Mouse (Mus musculus): ENCODE data around the gene Cdk14.
A peak's percentile ranks its signal among the peaks of the same experiment; 100 is the strongest.

Gene Cdk14

GRCm38 (mm10) chr5:5176052-5176451 lies 244.1 kb downstream of the Cdk14 start:
- no peak for DNase-seq

DNA sequence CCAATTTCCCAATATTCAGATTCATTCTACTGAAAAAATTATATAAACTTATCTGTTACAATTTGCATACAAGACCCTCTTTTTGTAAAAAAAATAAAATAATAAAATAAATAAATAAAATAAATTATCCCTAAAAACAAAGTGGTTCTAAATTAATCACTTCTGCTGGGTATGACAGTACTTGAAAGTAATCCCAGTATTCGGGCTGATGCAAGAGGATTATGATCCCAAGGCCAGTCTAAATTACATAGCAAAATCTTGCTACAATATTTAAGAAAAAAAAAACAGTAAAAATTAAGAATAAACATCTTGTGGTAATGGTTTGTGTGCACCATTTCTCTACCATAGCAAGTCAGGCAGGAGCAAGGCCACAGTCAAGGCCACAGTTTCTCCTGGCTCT lies 244.5 kb downstream of the Cdk14 start:
- DNase-seq = no peak

GRCm38 (mm10) chr5:5175090-5175489 lies 245.0 kb downstream of the Cdk14 start:
- DNase-seq = no peak

- DNase-seq = no peak
Measured at GRCm38 (mm10) chr5:5166086-5166485, 254.0 kb downstream of the Cdk14 start.

DNA sequence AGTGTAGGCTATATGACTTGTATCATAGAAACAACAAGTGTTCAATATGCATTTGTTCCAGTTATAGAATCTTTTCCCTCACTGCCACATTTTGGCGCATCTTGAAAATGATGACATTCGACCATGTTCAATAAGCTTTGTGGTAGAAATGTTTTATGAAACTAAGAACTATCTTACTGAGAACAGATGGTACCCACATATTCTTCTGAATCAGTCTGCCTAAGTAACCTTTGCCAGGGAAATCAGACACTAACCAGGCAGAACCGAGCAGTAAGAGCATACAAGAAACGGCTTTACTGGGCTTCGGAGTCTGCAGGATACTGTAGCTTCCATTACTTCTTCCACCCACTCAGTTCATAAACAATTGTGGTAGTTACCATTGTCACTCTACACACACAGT lies 255.8 kb downstream of the Cdk14 start:
- DNase-seq = no peak

DNA sequence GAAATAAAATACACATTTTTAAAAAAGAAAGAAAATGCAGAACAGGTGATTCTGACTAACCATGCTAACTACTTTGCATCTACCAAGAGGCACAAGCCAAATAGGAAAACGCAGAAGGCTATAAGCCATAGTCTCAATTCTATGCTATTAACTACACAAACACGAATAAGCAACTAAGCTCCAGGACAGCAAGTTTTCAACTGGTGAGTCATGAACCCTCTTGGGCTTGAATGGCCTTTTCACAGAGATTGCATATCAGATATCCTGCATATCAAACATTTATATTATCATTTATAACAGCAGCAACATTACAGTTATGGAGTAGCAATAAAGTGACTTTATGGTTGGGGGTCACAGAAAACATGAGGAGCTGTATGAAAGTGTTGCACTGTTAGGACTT lies 256.3 kb downstream of the Cdk14 start:
- DNase-seq = no peak

DNA sequence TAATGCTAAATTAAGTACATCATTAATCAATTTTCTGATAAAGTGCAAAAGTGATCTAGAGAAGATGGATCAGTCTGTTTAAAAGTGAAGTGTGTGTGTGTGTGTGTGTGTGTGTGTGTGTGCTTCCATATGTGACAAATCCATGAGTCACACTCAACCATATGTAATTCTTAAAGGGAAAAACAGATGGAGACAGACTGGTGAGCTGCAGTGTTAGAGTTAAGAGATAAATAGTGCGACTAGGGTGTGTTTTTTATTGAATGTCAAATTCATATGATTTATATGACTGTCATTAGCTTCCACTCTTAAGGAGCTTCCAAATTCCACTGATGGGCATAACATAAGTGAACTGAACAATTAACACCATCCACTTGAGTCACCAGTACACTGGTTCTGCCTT lies 260.6 kb downstream of the Cdk14 start:
- DNase-seq = no peak

DNA sequence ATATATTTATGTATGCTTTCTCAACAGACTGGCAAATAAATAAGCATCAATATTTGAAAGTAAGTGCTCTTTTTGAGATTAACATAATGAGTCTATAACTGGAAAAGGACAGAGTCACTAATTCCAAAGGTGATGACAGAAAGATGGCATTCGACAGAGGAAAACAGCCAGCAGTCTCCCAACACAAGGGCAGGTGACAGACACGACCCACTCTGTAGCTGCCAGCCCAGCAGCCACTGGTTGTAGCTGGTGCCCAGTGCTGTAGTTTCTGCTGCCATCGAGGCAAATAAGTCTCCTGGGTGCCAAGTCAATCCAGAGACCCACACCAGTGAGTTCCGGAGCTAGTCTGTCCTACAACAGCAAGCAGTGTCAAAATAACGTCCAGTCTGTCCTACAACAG lies 280.3 kb downstream of the Cdk14 start:
- no peak for DNase-seq

GRCm38 (mm10) chr5:5134905-5135511 lies 285.1 kb downstream of the Cdk14 start:
- no peak for DNase-seq

DNA sequence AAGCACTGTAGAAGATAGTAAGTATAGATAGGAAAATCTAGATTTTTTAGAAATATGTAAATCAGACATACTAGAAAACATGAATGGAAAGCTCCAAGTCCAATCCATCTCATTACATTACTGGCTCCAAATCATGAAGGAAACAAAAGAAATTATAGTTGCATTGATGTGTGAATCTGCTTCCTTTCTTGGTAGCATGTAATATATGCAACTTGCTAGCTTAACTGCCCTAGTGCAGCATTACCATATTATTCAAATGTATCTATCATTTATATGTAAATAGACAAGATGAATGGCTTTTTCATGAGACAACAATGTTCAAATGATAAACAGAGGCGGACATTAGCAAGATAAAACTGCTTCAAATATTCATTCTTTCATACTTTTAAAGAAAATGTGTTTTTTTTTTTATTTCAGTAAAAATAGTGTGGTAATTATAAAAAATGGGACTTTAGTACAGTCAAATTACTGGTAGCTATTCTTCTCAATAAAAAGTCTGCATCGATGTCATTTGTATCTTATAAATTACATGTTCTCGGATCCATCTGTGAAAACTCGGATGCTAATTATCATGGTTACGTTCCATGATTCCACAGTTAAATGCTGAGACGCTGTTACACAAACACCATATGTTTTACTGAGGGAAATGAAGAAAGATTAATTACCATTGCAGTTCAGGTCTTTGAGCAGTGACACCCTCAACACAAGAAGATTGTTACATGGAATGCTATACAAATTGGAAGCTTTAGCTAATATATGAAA lies 285.8 kb downstream of the Cdk14 start:
- DNase-seq = no peak

DNA sequence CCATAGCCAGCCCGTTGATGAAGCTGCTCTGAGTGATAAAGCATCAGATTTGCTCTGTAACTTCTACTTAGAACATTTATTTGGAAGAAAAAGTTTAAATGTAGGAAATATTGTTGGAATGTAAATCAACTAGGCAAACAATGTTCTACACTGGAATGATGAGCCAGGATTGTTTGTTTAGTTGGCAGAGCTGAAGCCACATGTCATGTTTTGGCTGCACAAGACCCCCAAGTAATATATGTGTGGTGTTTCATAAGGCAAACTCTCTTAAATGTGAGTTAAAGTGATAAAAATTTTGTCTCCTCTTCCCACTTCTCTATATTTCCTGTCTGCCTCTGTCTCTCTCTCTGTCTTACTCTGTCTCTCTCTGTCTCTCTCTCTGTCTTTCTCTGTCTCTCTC lies 291.3 kb downstream of the Cdk14 start:
- no peak for DNase-seq

DNA sequence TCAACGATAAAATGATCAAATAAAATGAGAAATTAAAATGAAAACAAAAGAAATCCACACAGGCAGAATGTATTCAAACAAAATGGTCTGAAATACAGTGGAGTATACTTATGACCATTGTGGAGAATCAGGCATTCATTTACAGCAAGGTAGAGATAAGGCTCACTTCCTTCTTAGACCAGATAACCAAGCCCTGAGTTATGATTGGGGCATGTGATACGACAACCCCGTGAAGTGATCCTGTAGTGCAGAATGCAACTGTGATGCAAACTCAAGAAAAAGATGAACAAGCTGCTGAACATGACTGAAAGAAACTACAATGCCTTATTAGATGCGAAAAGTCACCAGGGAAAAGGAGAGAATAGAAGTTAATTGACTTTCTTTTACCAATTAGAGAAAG lies 295.5 kb downstream of the Cdk14 start:
- DNase-seq = no peak

DNA sequence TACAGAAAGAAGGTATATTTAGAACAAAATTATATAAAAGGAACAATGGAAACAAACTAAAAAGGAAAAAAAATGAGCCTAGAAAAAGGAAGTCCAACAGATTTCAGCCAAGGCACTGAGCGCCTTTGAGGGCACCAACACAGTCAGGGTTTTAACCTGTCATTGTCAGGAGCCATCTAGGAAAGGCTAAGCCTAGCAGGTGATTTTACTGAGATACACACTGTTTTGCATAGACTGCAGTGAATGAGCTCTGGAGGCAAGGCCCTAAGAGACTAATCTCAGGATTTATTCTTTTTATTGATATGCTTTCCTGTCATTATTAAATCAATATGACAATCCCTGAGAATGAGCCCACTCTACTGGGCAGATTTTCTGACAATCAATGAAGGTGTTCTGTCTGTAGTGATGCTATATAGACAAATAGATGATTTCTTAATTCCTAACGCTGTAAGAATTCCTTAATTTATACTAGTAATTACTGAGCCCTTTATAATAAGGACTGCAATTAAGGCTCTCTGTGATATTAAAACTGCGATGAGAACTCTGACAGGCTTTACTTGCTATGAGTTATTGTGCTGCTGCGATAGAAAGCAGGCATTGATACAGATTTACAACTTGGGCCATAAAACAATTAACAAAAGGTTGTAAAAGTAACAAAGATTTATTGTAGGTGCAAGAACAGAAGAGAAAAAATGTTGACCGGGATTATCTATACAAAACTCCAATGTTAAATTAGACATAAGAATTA lies 303.2 kb downstream of the Cdk14 start:
- no peak for DNase-seq

- peak; percentile 47 to 57 for DNase-seq
Measured at GRCm38 (mm10) chr5:5115546-5115945, 304.6 kb downstream of the Cdk14 start.

- no peak for DNase-seq
Measured at GRCm38 (mm10) chr5:5109621-5110020, 310.5 kb downstream of the Cdk14 start.

GRCm38 (mm10) chr5:5109017-5109416 lies 311.1 kb downstream of the Cdk14 start:
- DNase-seq = no peak

- DNase-seq = no peak
Measured at GRCm38 (mm10) chr5:5096248-5096915, 323.7 kb downstream of the Cdk14 start.

DNA sequence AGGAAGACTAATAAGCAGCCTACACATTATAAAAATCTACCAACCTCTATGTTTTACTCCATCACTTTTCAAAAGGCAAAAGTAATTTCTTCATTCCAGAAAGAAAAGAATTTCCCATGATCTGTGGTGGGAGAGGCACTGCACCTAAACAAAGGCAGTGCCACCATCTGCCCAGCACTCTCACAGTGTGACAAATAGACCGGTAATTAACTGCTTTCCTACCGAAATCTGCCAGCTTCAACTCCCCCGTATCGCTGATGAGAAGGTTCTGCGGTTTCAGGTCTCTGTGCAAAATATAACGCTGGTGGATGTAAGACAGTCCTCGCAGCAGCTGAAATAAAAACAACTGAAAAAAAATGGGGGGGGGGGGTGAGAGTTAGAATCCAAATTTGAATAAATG lies 327.4 kb downstream of the Cdk14 start:
- peak; percentile 17 to 51 for DNase-seq

- DNase-seq = no peak
Measured at GRCm38 (mm10) chr5:5071526-5071925, 348.6 kb downstream of the Cdk14 start.

DNA sequence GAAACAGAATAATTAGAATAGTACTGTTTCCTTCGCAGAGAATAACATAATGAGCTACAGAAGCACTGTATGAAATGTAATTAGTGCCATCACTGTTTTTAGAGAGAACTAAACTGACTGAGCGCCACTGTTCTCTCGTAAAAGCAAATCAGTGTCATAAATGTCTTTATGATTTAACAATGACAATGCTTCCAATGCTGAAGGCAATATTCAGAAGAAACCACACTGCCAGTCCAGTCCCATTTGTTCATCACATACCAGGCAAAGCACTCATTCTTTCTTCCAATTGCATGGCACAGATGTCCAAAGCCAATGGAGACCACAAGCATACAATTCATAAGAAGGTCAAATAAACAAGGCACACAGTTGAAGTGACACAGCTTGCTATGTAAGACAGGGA lies 355.4 kb downstream of the Cdk14 start:
- DNase-seq = no peak

DNA sequence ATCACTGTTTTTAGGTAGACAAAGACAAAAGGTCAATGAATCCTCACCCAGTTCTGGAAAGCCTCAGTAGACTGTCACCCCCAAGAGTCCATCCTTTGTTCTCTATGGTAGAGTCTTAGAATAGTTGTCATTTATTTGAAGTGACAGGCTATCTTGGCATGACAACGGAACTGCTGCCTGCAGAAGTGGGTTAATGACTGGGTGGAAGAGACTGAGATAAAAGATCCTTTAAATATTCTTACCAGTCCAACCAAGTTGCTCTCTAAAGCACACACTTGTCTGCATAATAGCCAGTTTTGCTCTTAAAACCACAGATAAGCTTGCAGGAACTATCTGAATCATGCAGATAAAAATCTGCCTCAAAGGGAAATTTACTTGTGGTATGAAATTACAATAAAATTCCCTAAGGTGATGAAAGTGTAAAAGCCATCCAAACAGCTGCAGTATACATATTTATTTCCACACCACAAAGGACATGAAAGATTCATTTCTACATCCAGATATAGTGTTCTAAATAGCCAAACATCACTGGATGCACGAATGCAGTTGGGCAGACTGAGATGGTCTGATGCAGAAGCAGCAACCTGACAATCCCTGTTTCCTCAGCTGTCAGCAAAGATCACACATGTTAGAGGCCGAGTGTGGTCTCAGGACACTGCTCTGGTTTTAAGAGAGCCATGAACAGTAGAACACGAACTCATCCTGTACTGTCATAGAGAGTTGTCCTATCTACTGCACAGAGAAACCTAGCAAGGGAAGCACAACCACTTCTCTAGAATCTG lies 363.8 kb downstream of the Cdk14 start:
- no peak for DNase-seq

- no peak for DNase-seq
Measured at GRCm38 (mm10) chr5:5055494-5055893, 364.6 kb downstream of the Cdk14 start.

DNA sequence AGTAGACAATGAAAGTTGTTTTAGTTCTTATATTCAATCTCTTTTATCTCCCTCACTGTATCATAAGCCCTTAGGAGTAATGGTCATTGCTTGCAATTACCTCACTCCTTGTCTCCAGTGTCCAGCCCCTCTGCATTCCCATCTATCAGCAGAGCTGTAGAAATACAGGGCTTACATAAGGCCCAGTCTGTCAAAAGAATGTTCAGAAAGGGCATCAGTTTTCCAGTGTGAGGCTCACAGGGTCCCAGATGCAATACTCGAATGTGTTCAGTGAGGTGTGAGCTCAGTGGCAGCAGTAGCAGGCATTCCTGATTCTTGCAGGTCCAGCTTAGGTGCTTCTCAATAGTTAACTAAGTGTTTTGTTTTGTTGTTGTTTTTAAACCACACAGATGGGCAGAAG lies 365.8 kb downstream of the Cdk14 start:
- DNase-seq = no peak

All from cerebellum, postnatal 14 days (tissue).